Mouse (Mus musculus) A20 (cell line): ENCODE data around the gene Hnrnpa2b1.

Experiments used
- DNase-seq: peaks from one replicate; pipeline ENCODE4 v3.0.0-alpha.2; 2011; ENCODE audit warnings: low read depth, low spot score

The Hnrnpa2b1 gene

GRCm38 (mm10) chr6:51417306-51417936, 52.3 kb downstream of the Hnrnpa2b1 start:
- no peak for DNase-seq

- no peak for DNase-seq
Measured at GRCm38 (mm10) chr6:51416433-51416832, 53.3 kb downstream of the Hnrnpa2b1 start.
